Mouse (Mus musculus) kidney, postnatal 0 days (tissue): Measurements from ENCODE around the gene Hmox1. TPM values are rescaled to one million over a fixed set of nuclear protein-coding genes. Genes with fewer than 3 reads are reported as not detected.
A peak's percentile ranks its signal among the peaks of the same experiment; 100 is the strongest.

Experiments used
- ATAC-seq: fragments of 200-750 bp; cut with Nextera tagmentation; replicated peaks from 2 replicates; pipeline ENCODE4 v1.8.0; 2017; ENCODE audit warnings: low read depth, moderate number of reproducible peaks, moderate TSS enrichment, moderate library complexity; ENCODE audit not compliant: low FRiP score
- DNase-seq: peaks from one replicate; pipeline ENCODE4 v3.0.0-alpha.2; 2016; ENCODE audit warnings: low spot score
- H3K27ac ChIP-seq: fragments of 300-500 bp; sonication (generic); 2 replicates; pipeline ENCODE4 v1.5.1; 2014; ENCODE audit warnings: mild to moderate bottlenecking
- H3K27me3 ChIP-seq: fragments of 300-500 bp; sonication (generic); 2 replicates; pipeline ENCODE4 v1.6.1; 2014; ENCODE audit warnings: low read length, mixed read lengths; ENCODE audit not compliant: insufficient read depth
- H3K36me3 ChIP-seq: fragments of 300-500 bp; sonication (generic); 2 replicates; pipeline ENCODE4 v1.6.1; 2014; ENCODE audit warnings: low read length, mixed read lengths; ENCODE audit not compliant: insufficient read depth
- H3K4me1 ChIP-seq: fragments of 300-500 bp; sonication (generic); replicated peaks from 2 replicates; pipeline ENCODE4 v1.6.1; 2014; ENCODE audit warnings: antibody characterized with exemption, low read length, mixed read lengths; ENCODE audit not compliant: insufficient read depth
- H3K4me2 ChIP-seq: fragments of 300-500 bp; sonication (generic); 2 replicates; pipeline ENCODE4 v1.6.1; 2014; ENCODE audit warnings: mild to moderate bottlenecking, low read length, moderate library complexity, mixed read lengths
- H3K4me3 ChIP-seq: fragments of 300-500 bp; sonication (generic); replicated peaks from 2 replicates; pipeline ENCODE4 v1.5.1; 2014; ENCODE audit warnings: low read depth, low read length
- H3K9ac ChIP-seq: fragments of 300-500 bp; sonication (generic); 2 replicates; pipeline ENCODE4 v1.6.1; 2014; ENCODE audit warnings: low read depth, low read length
- H3K9me3 ChIP-seq: fragments of 300-500 bp; sonication (generic); replicated peaks from 2 replicates; pipeline ENCODE4 v1.6.1; 2016; ENCODE audit warnings: low read length, inconsistent platforms, mixed read lengths
- CTCF ChIP-seq: IDR thresholded peaks from 2 replicates; pipeline ENCODE4 v1.5.1; 2016; ENCODE audit warnings: antibody characterized with exemption, low read depth, mild to moderate bottlenecking, moderate library complexity
- WGBS: fragments of 180-500 bp; shearing (Covaris S2); extraction: QIAGEN DNeasy Blood & Tissue Kit; methylation state at CpG from one replicate; pipeline ENCODE4 v1.1.7; 2014; 5-methylcytosine and 5-hydroxymethylcytosine counted together
- polyA plus RNA-seq: library from polyadenylated mRNA; unstranded; fragments of >200 nt; fragmentation: Nextera tagmentation; extraction: Ambion mirVana; gene quantifications from 2 replicates; pipeline ENCODE4 v1.2.1, GENCODE M21; 2015

The Hmox1 gene
- polyA plus RNA-seq, 1 experiment from 2014 or later, result 39.9 TPM

DNA sequence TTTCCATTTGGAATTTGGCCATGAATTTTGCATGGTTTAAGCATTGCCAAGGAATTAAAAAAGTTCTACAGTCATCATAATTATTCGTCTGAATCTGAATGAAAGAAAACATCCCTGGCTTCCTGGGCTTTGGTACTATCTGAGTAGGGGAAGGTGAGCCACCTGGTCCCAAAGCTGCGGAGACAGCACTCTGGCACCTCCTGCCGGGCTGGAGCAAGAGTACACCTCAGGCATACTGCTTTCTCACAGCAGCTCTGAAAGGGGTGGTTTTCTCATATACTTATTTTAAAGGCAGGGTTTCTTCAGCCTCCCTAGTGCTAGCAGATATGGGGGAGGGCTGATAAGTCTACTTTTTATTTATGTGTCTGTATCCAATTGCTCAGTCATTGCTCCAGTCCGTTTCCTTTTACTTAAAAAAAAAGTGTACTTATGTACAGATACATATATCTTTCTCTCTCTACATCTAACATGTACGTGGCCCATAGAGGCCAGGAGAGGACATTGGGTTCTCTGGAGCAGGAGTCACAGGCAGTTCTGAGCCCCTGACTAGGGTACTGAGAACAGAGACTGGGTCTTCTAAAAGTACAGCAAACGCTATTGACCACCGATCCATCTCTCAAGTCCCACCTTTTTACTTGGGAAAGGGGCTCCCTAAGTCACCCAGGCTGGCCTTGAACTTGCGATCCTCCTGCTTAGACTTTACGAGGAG, 15.3 kb downstream of the Hmox1 start:
- ATAC-seq (peak; percentile 80), DNase-seq (peak; percentile 93)
- no peaks in the 10 kb centered on the region for H3K27me3 ChIP-seq
- H3K9me3 ChIP-seq, result no peaks in the 10 kb centered on the region
- peak overlapping the region; percentile 85 for H3K27ac ChIP-seq
- peak; percentile 94 for TF ChIP-seq CTCF
- H3K9ac ChIP-seq, result peak overlapping the region; percentile 79
- H3K4me1 ChIP-seq, result peaks cover 3% of the 10 kb centered on the region; the same call in 1 of the 2 replicates
- 0% methylated on average over 9 of the region's 9 CpGs for WGBS
- peak overlapping the region; percentile 56 for H3K4me3 ChIP-seq
- H3K4me2 ChIP-seq, result peak overlapping the region; percentile 85
- peaks cover 13% of the 10 kb centered on the region for H3K36me3 ChIP-seq

DNA sequence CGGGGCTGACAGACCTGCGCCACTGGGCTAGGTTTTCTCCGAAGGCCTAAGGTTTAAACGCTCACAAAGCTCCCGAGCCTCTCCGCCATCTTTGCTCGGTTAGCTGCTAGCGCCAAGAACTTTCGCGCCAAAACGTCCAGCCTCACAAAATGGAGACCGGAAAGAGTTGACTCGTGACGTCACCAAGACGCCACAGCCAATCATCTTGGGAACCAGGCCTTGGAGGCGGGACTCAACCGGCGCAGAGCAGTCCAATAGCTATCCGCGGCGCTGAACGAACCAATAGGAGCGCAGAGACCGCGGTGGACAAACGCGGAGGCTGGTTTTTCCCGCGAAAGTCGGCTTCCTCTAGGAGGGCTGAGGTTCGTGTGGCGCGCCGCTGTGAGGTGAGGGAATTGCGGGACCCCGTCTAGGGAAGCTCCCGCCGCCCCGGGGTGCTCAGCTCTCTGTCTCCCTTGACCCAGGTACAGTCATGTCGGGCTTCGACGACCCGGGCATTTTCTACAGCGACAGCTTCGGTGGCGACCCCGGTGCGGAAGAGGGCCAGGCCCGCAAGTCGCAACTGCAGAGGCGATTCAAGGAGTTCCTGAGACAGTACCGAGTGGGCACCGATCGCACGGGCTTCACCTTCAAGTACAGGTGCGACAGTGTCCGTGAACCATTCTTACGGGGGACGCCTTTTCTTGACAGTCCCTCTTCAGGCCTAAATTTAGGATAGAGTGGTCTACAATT, 16.0 kb downstream of the Hmox1 start, which contains the start of gene Mcm5:
TSS of gene Mcm5 (plus strand) at position 334 of the 732 bp plus-strand sequence.
- TF ChIP-seq CTCF, result no peak
- H3K9ac ChIP-seq, result peak within 1 kb of the TSS; percentile 79
- H3K36me3 ChIP-seq, result peaks cover 20% of the 10 kb centered on the region
- no peaks in the 10 kb centered on the region for H3K9me3 ChIP-seq
- H3K4me2 ChIP-seq, result peak within 1 kb of the TSS; percentile 85
- no peaks in the 10 kb centered on the region for H3K27me3 ChIP-seq
- peaks cover 3% of the 10 kb centered on the region; the same call in 1 of the 2 replicates for H3K4me1 ChIP-seq
- ATAC-seq, result peak; percentile 98
- peak within 1 kb of the TSS; percentile 85 for H3K27ac ChIP-seq
- peak within 1 kb of the TSS; percentile 56 for H3K4me3 ChIP-seq
- DNase-seq, result peak; percentile 99
- WGBS, result under 1% methylated on average over 59 of the region's 59 CpGs

DNA sequence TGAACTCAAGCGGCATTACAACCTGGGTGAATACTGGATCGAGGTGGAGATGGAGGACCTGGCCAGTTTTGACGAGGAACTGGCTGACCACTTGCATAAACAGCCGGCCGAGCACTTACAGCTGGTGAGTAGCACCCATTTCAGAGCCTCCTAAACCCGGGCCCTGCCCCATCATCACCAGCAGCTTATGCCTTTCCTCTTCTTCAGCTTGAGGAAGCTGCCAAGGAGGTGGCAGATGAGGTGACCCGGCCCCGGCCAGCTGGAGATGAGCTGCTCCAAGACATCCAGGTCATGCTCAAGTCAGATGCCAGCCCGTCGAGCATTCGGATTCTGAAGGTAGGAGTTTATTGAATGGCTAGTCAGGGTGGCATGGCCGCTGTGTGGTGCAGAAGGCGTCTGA, 16.7 kb downstream of the Hmox1 start:
- H3K4me2 ChIP-seq, result peak overlapping the region; percentile 85
- peak overlapping the region; percentile 56 for H3K4me3 ChIP-seq
- no peaks in the 10 kb centered on the region for H3K9me3 ChIP-seq
- DNase-seq, result no peak
- H3K4me1 ChIP-seq, result peaks cover 3% of the 10 kb centered on the region; the same call in 1 of the 2 replicates
- TF ChIP-seq CTCF, result no peak
- 9% methylated on average over 13 of the region's 13 CpGs for WGBS
- H3K27ac ChIP-seq, result no peak overlapping the region
- H3K36me3 ChIP-seq, result peaks cover 23% of the 10 kb centered on the region
- H3K27me3 ChIP-seq, result no peaks in the 10 kb centered on the region
- ATAC-seq, result no peak
- H3K9ac ChIP-seq, result peak overlapping the region; percentile 79

DNA sequence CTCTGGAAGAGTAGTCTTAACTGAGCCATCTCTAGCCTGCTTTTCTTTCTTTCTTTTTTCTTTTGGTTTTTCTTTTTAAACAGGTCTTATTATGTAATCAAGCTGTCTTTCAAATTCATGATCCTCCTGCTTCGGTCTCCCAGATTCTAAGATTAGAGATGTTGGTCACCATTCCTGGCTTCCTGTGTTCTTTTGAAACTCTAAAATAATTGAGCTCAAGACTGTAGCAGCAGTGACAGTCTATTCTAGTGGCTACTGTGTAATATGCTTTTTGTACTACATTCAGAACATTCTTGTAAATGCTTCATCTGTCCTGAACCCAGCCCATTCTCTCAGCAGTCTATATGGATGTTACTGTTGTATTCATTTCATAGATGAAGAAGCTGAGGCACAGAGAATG, 25.1 kb downstream of the Hmox1 start:
- Histone ChIP-seq H3K4me3 (no peak overlapping the region), H3K4me2 (no peak overlapping the region), H3K27ac (no peak overlapping the region), H3K9me3 (no peaks in the 10 kb centered on the region), H3K27me3 (no peaks in the 10 kb centered on the region), H3K9ac (no peak overlapping the region), H3K36me3 (peaks cover 49% of the 10 kb centered on the region), H3K4me1 (no peaks in the 10 kb centered on the region)
- WGBS, result 90% methylated on average over 1 of the region's 1 CpGs
- TF ChIP-seq CTCF, result no peak
- ATAC-seq, result no peak
- no peak for DNase-seq

DNA sequence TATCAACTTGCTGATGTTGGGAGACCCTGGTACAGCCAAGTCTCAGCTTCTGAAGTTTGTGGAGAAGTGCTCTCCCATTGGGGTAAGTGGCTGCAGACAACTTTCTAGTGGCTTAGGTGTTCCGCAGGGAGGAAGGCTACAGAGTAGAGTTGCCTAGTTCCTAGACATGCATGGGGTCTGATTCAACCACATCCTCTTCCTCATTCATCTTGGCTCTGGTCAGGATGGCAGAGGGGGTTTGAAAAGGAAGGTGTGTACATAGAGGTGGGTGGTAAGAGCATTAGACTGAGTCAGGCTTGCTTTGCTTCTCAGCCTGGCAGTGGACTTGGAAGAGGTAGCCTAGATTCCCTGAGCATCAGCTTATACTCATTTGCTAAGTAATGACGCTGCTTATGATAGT, 25.9 kb downstream of the Hmox1 start:
- DNase-seq (no peak), ATAC-seq (no peak)
- TF ChIP-seq CTCF, result no peak
- no peak overlapping the region for H3K9ac ChIP-seq
- H3K9me3 ChIP-seq, result no peaks in the 10 kb centered on the region
- H3K4me3 ChIP-seq, result no peak overlapping the region
- H3K27ac ChIP-seq, result no peak overlapping the region
- no peaks in the 10 kb centered on the region for H3K27me3 ChIP-seq
- 95% methylated on average over 2 of the region's 2 CpGs for WGBS
- H3K4me1 ChIP-seq, result no peaks in the 10 kb centered on the region
- H3K36me3 ChIP-seq, result peaks cover 46% of the 10 kb centered on the region
- H3K4me2 ChIP-seq, result no peak overlapping the region

DNA sequence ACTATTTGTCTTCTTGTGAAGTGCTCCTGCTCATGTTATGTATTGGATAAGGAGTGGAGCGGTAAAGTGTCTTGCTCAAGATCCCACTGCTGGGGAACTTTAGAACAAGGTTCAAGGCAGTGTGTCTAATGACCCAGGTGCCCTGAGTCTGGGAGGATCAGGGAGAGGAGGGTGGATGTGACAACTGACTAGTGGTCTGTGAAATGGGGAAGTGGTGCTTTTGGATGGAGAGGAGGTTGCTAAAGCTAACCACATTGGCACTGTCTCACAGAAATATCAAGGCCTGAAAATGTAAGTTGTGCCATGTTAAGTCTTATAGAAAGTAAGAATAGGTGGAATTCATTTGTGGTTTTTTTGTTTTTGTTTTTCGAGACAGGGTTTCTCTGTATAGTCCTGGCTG, 26.3 kb downstream of the Hmox1 start:
- DNase-seq (no peak), ATAC-seq (no peak)
- no peak overlapping the region for H3K4me2 ChIP-seq
- H3K4me1 ChIP-seq, result no peaks in the 10 kb centered on the region
- no peaks in the 10 kb centered on the region for H3K9me3 ChIP-seq
- peaks cover 46% of the 10 kb centered on the region for H3K36me3 ChIP-seq
- WGBS, result 90% methylated on average over 2 of the region's 2 CpGs
- no peak overlapping the region for H3K4me3 ChIP-seq
- TF ChIP-seq CTCF, result no peak
- no peak overlapping the region for H3K9ac ChIP-seq
- H3K27me3 ChIP-seq, result no peaks in the 10 kb centered on the region
- H3K27ac ChIP-seq, result no peak overlapping the region
